In genomic region chr16:43463684-43464475, GRCm38 (mm10) we compare ENCODE assay signal across 9 mouse cellular contexts.
DNase-seq lines count a peak whose midpoint lies in the region; ATAC-seq and TF ChIP-seq lines count a peak whose summit lies in the region.
"Had no signal": no experiment of that assay in that cellular context is flagged by ENCODE, and none has a peak within 500 bp of the region (broad histone marks: within the 10 kb centered on the region; RNA-seq: fewer than 3 reads in every experiment).

No protein-coding gene starts in this region.

- no peak for TF ChIP-seq POLR2A in cortical plate, adult 2 months (IDR thresholded peaks at IDR 0.05; ENCODE audit: extremely low read depth, insufficient read depth, low read length)

- ATAC-seq in kidney, embryonic 15.5 days (replicated peaks; ENCODE audit: low FRiP score), result 0 out of 2 replicates have a peak, but pooled peaks have one; percentile 11
- peak; percentile 72 for ATAC-seq in midbrain, embryonic 11.5 days (ENCODE audit: low FRiP score)
- no peak for ATAC-seq in megakaryocyte, adult 5-6 weeks (ENCODE audit: poor library complexity, severe bottlenecking)

- no peak overlapping the region for H3K27ac ChIP-seq in kidney, embryonic 15.5 days
- H3K27ac ChIP-seq in cortical plate, adult 2 months (ENCODE audit: insufficient read depth, low read length), result peak overlapping the region; percentile 74
- H3K27ac ChIP-seq in midbrain, embryonic 11.5 days (ENCODE audit: low read depth, low read length), result no peak overlapping the region
- H3K27ac ChIP-seq: lung, embryonic 15.5 days had no signal

- TF ChIP-seq CTCF in cortical plate, adult 2 months (IDR thresholded peaks at IDR 0.05; ENCODE audit: extremely low read depth, insufficient read depth, low read length), result no peak

- WGBS in kidney, embryonic 15.5 days, result 66% methylated on average over 13 of the region's 13 CpGs
- 44% methylated on average over 13 of the region's 13 CpGs for WGBS in midbrain, embryonic 11.5 days

- no peak overlapping the region for H3K4me2 ChIP-seq in kidney, embryonic 15.5 days
- H3K4me2 ChIP-seq in midbrain, embryonic 11.5 days, result no peak overlapping the region
- H3K4me2 ChIP-seq: lung, embryonic 15.5 days had no signal

- H3K4me1 ChIP-seq in kidney, embryonic 15.5 days, result peaks cover 34% of the 10 kb centered on the region
- H3K4me1 ChIP-seq in cortical plate, adult 2 months (ENCODE audit: control insufficient read depth, insufficient read depth, low read length), result peaks cover 11% of the 10 kb centered on the region
- H3K4me1 ChIP-seq in midbrain, embryonic 11.5 days (ENCODE audit: control insufficient read depth, insufficient read depth, low read length), result peaks cover 16% of the 10 kb centered on the region
- H3K4me1 ChIP-seq: lung, embryonic 15.5 days had no signal

- H3K9me3 ChIP-seq in kidney, embryonic 15.5 days (replicated peaks), result no peaks in the 10 kb centered on the region
- no peaks in the 10 kb centered on the region for H3K9me3 ChIP-seq in midbrain, embryonic 11.5 days (ENCODE audit: control insufficient read depth, low read length)
- H3K9me3 ChIP-seq: lung, embryonic 15.5 days had no signal

- no peaks in the 10 kb centered on the region for H3K27me3 ChIP-seq in kidney, embryonic 15.5 days
- H3K27me3 ChIP-seq in midbrain, embryonic 11.5 days (ENCODE audit: control insufficient read depth, insufficient read depth, low read length), result no peaks in the 10 kb centered on the region
- H3K27me3 ChIP-seq: lung, embryonic 15.5 days had no signal

- no peak for DNase-seq in kidney, postnatal 36 days
- DNase-seq in adipocyte (ENCODE audit: low spot score), result peak; percentile 49
- no peak for DNase-seq in midbrain, embryonic 11.5 days (ENCODE audit: low spot score, missing footprints)
- no peak for DNase-seq in ovary, postnatal 36 days (ENCODE audit: low spot score)
- DNase-seq in thymus, postnatal 4 days, result no peak

- H3K9ac ChIP-seq in kidney, embryonic 15.5 days, result no peak overlapping the region
- no peak overlapping the region for H3K9ac ChIP-seq in midbrain, embryonic 11.5 days (ENCODE audit: low read length)
- H3K9ac ChIP-seq: lung, embryonic 15.5 days had no signal

- no peaks in the 10 kb centered on the region for H3K36me3 ChIP-seq in kidney, embryonic 15.5 days
- no peaks in the 10 kb centered on the region for H3K36me3 ChIP-seq in midbrain, embryonic 11.5 days (ENCODE audit: control insufficient read depth, insufficient read depth, low read length)
- H3K36me3 ChIP-seq: lung, embryonic 15.5 days had no signal

- H3K4me3 ChIP-seq in kidney, embryonic 15.5 days (replicated peaks), result no peak overlapping the region
- H3K4me3 ChIP-seq in cortical plate, adult 2 months (ENCODE audit: insufficient read depth, low read length), result no peak overlapping the region
- H3K4me3 ChIP-seq in midbrain, embryonic 11.5 days (ENCODE audit: low read depth, low read length), result no peak overlapping the region
- H3K4me3 ChIP-seq: lung, embryonic 15.5 days had no signal
